ENCODE assay signal across 26 mouse cellular contexts in the genomic region with DNA sequence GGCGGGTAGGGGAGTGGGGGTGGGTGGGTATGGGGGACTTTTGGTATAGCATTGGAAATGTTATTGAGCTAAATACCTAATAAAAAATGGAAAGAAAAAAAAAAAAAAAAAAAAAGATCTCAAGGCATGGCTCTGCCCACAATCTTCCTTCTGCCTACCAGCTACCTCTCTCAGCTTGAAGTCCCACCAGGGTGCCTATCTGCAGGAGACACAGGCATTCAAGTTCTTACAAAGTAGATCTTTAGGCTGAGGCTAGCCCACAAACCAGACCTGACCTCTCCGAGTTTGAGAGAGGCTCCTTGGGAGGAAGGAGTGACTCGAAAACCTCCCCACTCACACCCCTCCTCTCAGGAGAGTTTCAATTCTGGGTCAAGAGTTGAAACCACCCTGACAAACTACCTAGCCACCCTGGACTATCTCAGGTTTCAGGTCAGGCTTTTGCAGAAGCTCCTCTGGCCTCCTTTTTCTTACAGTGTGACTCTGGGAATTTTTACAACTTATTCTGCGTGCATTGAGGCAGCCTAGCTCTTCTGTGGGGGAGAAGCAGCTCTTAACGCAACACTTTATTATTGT.
DNase-seq lines count a peak whose midpoint lies in the region; ATAC-seq and TF ChIP-seq lines count a peak whose summit lies in the region.
"Had no signal": no experiment of that assay in that cellular context is flagged by ENCODE, and none has a peak within 500 bp of the region (broad histone marks: within the 10 kb centered on the region; RNA-seq: fewer than 3 reads in every experiment).

No protein-coding gene starts in this region.

- 89% methylated on average over 4 of the region's 5 CpGs for WGBS in forebrain, embryonic 11.5 days
- WGBS in forebrain, embryonic 12.5 days, result 90% methylated on average over 4 of the region's 5 CpGs

- no peak for TF ChIP-seq RAD21 in CH12.LX (IDR thresholded peaks at IDR 0.05; ENCODE audit: low read depth, low read length)

- H3K4me3 ChIP-seq in forebrain, embryonic 11.5 days (ENCODE audit: low read depth, low read length), result no peak overlapping the region
- no peak overlapping the region for H3K4me3 ChIP-seq in forebrain, embryonic 12.5 days (replicated peaks)
- no peak overlapping the region for H3K4me3 ChIP-seq in CH12.LX (replicated peaks in 1 of 3; ENCODE audit: low read depth in 2 of 3, low read length in 2 of 3, poor library complexity in 1 of 3)
- H3K4me3 ChIP-seq: embryonic facial prominence, embryonic 13.5 days; embryonic facial prominence, embryonic 15.5 days; erythroblast, embryonic 14.5 days; forebrain, embryonic 10.5 days had no signal

- no peak for ATAC-seq in forebrain, embryonic 11.5 days (replicated peaks; ENCODE audit: low FRiP score)
- ATAC-seq in forebrain, embryonic 12.5 days (ENCODE audit: low FRiP score), result no peak
- ATAC-seq: CD4-positive, CD25-positive, alpha-beta regulatory T cell, adult 4 months; forebrain, embryonic 14.5 days; forebrain, embryonic 16.5 days; Patski had no signal

- H3K36me3 ChIP-seq in forebrain, embryonic 11.5 days (ENCODE audit: control insufficient read depth, insufficient read depth, low read length), result no peaks in the 10 kb centered on the region
- H3K36me3 ChIP-seq in forebrain, embryonic 12.5 days (replicated peaks), result no peaks in the 10 kb centered on the region
- no peaks in the 10 kb centered on the region for H3K36me3 ChIP-seq in CH12.LX (replicated peaks in 1 of 2; ENCODE audit: control insufficient read depth in 1 of 2, insufficient read depth in 1 of 2, low read length in 1 of 2)
- H3K36me3 ChIP-seq: embryonic facial prominence, embryonic 13.5 days; embryonic facial prominence, embryonic 15.5 days; forebrain, embryonic 10.5 days; G1E had no signal

- no peaks in the 10 kb centered on the region for H3K4me1 ChIP-seq in forebrain, embryonic 11.5 days (replicated peaks; ENCODE audit: control insufficient read depth, insufficient read depth, low read length)
- H3K4me1 ChIP-seq in forebrain, embryonic 12.5 days, result no peaks in the 10 kb centered on the region
- peaks cover 0 to 5% of the 10 kb centered on the region in 2 experiments; a peak in 2 of 4 replicates for H3K4me1 ChIP-seq in CH12.LX (ENCODE audit: control insufficient read depth in 1 of 2, insufficient read depth in 2 of 2)
- H3K4me1 ChIP-seq: embryonic facial prominence, embryonic 13.5 days; embryonic facial prominence, embryonic 15.5 days; forebrain, embryonic 10.5 days had no signal

- dilution Hi-C loops in CH12.LX (cut with MboI; ENCODE audit: extremely low pct_ligation_motif_present, extremely low pct_unique_long_range_greater_than_20kb, low sequenced_read_pairs), result no loop called here

- TF ChIP-seq POLR2A in CH12.LX (IDR thresholded peaks at IDR 0.05; ENCODE audit: low read depth, low read length), result no peak

- no peak overlapping the region for H3K27ac ChIP-seq in forebrain, embryonic 11.5 days (ENCODE audit: low read depth, low read length)
- no peak overlapping the region for H3K27ac ChIP-seq in forebrain, embryonic 12.5 days
- no peak overlapping the region for H3K27ac ChIP-seq in CH12.LX (ENCODE audit: insufficient read depth, low read depth)
- H3K27ac ChIP-seq: embryonic facial prominence, embryonic 13.5 days; embryonic facial prominence, embryonic 15.5 days; forebrain, embryonic 10.5 days had no signal

- in situ Hi-C loops in CH12.LX (cut with MboI; ENCODE audit: low pct_ligation_motif_present, low pct_unique_long_range_greater_than_20kb, low sequenced_read_pairs), result no loop called here

- H3K4me2 ChIP-seq in forebrain, embryonic 11.5 days (ENCODE audit: low read depth, low read length, severe bottlenecking), result no peak overlapping the region
- no peak overlapping the region for H3K4me2 ChIP-seq in forebrain, embryonic 12.5 days
- H3K4me2 ChIP-seq in CH12.LX (ENCODE audit: insufficient read depth, low read depth, poor library complexity, severe bottlenecking), result peak overlapping the region; percentile 55; the same call in 1 of the 2 replicates
- H3K4me2 ChIP-seq: embryonic facial prominence, embryonic 13.5 days; embryonic facial prominence, embryonic 15.5 days had no signal

- TF ChIP-seq CTCF in CH12.LX (conservative IDR thresholded peaks at IDR 0.05 in 1 of 2, IDR thresholded peaks at IDR 0.05 in 1 of 2; ENCODE audit: low read depth in 2 of 2, low read length in 2 of 2), result no peak

- no peaks in the 10 kb centered on the region for H3K79me2 ChIP-seq in CH12.LX (replicated peaks; ENCODE audit: control insufficient read depth, extremely low read depth, insufficient read depth, poor library complexity, severe bottlenecking)

- DNase-seq in forebrain, embryonic 11.5 days (ENCODE audit: low spot score), result peak; percentile 30
- DNase-seq in CH12.LX (ENCODE audit: extremely low read depth) (no peak), R1 (ENCODE audit: low read depth, low spot score) (peak; percentile 58)
- no peak for DNase-seq in right cerebral cortex, postnatal 14 days
- no peak for DNase-seq in layer of hippocampus, postnatal 25 days (ENCODE audit: extremely low spot score in 1 of 2, low spot score in 1 of 2)
- DNase-seq: adrenal gland, adult 2 months; adrenal gland, postnatal 10 days; adrenal gland, postnatal 25 days; B cell, adult 2 months; cerebellum, adult 11 months; cerebellum, adult 18-20 months; cerebellum, adult 8-10 months; cerebellum, adult 9-11 months; cerebellum, postnatal 14 days; cerebellum, postnatal 36 days; embryo, embryonic 11 days had no signal

- no peak overlapping the region for H3K9ac ChIP-seq in forebrain, embryonic 11.5 days (ENCODE audit: low read length)
- H3K9ac ChIP-seq in forebrain, embryonic 12.5 days, result no peak overlapping the region
- no peak overlapping the region for H3K9ac ChIP-seq in CH12.LX (ENCODE audit: insufficient read depth, low read depth)
- H3K9ac ChIP-seq: embryonic facial prominence, embryonic 13.5 days; embryonic facial prominence, embryonic 15.5 days had no signal

- no peak for TF ChIP-seq EP300 in CH12.LX (IDR thresholded peaks at IDR 0.05; ENCODE audit: low read length)

- no peaks in the 10 kb centered on the region for H3K9me3 ChIP-seq in forebrain, embryonic 11.5 days (ENCODE audit: control insufficient read depth, low read length)
- H3K9me3 ChIP-seq in forebrain, embryonic 12.5 days, result no peaks in the 10 kb centered on the region
- peaks cover under 1% of the 10 kb centered on the region for H3K9me3 ChIP-seq in CH12.LX (replicated peaks; ENCODE audit: low read length)
- H3K9me3 ChIP-seq: embryonic facial prominence, embryonic 13.5 days; embryonic facial prominence, embryonic 15.5 days; forebrain, embryonic 10.5 days; G1E had no signal

- no peaks in the 10 kb centered on the region for H3K27me3 ChIP-seq in forebrain, embryonic 11.5 days (ENCODE audit: control insufficient read depth, insufficient read depth, low read length)
- H3K27me3 ChIP-seq in forebrain, embryonic 12.5 days, result no peaks in the 10 kb centered on the region
- H3K27me3 ChIP-seq in CH12.LX (replicated peaks), result no peaks in the 10 kb centered on the region
- H3K27me3 ChIP-seq: embryonic facial prominence, embryonic 13.5 days; embryonic facial prominence, embryonic 15.5 days; Patski had no signal

TF ChIP-seq in CH12.LX, 34 proteins besides CTCF, POLR2A, EP300 and RAD21:
- no peak for TF ChIP-seq GABPA (IDR thresholded peaks at IDR 0.05; ENCODE audit: insufficient replicate concordance, low read depth, low read length)
- TF ChIP-seq BHLHE40 (IDR thresholded peaks at IDR 0.05; ENCODE audit: low read depth, low read length), result peak; percentile 57
- TF ChIP-seq ZNF384 (IDR thresholded peaks at IDR 0.05; ENCODE audit: low read depth, low read length), result no peak

Comparison
In these comparisons a context has a peak if more than half of its experiments do, and no peak if none do; other contexts are left out.
1. DNase-seq: peak in forebrain, embryonic 11.5 days (single experiment) and R1 (single experiment); none in CH12.LX (single experiment), right cerebral cortex, postnatal 14 days (single experiment) and layer of hippocampus, postnatal 25 days (0 of 2).